Mouse (Mus musculus): ENCODE results near the gene Mark3. TPM values are rescaled to one million over a fixed set of nuclear protein-coding genes. Genes with fewer than 3 reads are reported as not detected.
A peak's percentile ranks its signal among the peaks of the same experiment; 100 is the strongest.

Mark3 gene
- polyA plus RNA-seq, 1 experiment from 2014 or later = 49.2 TPM

DNA sequence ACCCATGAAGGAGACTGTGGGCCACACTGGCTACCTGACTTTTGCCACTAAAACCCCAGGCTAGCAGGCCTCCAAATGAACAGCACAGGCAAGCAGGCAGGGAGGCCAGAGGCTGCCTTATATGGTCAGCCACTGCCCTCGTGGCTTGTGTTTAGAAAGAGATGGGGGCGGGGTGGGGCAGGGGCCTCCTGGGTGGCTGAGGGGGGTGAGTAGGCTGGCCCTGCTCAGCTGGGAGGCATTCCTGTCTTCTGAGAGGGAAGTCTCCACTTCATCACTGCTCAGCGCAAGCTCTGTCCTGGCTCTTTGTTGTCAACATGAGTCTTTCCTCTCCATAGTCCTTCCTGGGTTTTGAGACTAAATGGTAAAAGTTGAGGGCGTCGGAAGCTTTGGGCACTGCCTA is 108.5 kb downstream of the Mark3 start:
- Histone ChIP-seq H3K4me2 (ENCODE audit: low read length) (no peak overlapping the region), H3K36me3 (ENCODE audit: control insufficient read depth, insufficient read depth) (no peaks in the 10 kb centered on the region), H3K27me3 (replicated peaks; ENCODE audit: control insufficient read depth, insufficient read depth, low read length) (no peaks in the 10 kb centered on the region), H3K27ac (ENCODE audit: low read length) (no peak overlapping the region), H3K4me3 (replicated peaks; ENCODE audit: low read length) (no peak overlapping the region), H3K9ac (replicated peaks; ENCODE audit: low read depth, low read length) (no peak overlapping the region), H3K9me3 (ENCODE audit: control insufficient read depth, low read length) (no peaks in the 10 kb centered on the region), H3K4me1 (replicated peaks; ENCODE audit: control insufficient read depth, insufficient read depth, low read length) (peaks cover 20% of the 10 kb centered on the region)
- ATAC-seq = no peak
- 71% methylated on average over 5 of the region's 5 CpGs for WGBS

DNA sequence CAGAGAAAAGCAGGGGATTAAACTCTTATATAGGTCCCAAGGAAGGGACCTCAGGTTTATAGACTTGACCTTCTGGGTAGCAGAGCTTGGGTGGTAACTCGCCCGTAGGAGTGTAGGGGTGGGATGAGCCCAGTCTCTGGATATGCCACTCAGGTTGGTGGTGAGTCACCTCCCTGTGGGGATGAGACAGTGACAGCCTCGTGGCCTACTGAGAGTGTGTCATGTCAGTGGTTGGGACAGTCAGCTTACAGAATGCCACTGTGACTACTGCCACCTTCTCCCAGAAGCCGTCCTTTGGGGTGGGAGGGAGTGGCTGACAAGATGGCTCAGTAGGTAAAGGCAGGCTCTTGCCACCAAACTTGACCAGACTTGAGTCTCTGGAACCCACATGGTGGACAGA is 112.1 kb downstream of the Mark3 start:
- no peaks in the 10 kb centered on the region for H3K36me3 ChIP-seq (ENCODE audit: control insufficient read depth, insufficient read depth)
- 90% methylated on average over 4 of the region's 4 CpGs for WGBS
- no peaks in the 10 kb centered on the region for H3K9me3 ChIP-seq (ENCODE audit: control insufficient read depth, low read length)
- ATAC-seq = no peak
- H3K4me1 ChIP-seq (replicated peaks; ENCODE audit: control insufficient read depth, insufficient read depth, low read length) = peaks cover 14% of the 10 kb centered on the region
- no peak overlapping the region for H3K9ac ChIP-seq (replicated peaks; ENCODE audit: low read depth, low read length)
- H3K27ac ChIP-seq (ENCODE audit: low read length) = no peak overlapping the region
- no peaks in the 10 kb centered on the region for H3K27me3 ChIP-seq (replicated peaks; ENCODE audit: control insufficient read depth, insufficient read depth, low read length)
- H3K4me3 ChIP-seq (replicated peaks; ENCODE audit: low read length) = no peak overlapping the region
- no peak overlapping the region for H3K4me2 ChIP-seq (ENCODE audit: low read length)

DNA sequence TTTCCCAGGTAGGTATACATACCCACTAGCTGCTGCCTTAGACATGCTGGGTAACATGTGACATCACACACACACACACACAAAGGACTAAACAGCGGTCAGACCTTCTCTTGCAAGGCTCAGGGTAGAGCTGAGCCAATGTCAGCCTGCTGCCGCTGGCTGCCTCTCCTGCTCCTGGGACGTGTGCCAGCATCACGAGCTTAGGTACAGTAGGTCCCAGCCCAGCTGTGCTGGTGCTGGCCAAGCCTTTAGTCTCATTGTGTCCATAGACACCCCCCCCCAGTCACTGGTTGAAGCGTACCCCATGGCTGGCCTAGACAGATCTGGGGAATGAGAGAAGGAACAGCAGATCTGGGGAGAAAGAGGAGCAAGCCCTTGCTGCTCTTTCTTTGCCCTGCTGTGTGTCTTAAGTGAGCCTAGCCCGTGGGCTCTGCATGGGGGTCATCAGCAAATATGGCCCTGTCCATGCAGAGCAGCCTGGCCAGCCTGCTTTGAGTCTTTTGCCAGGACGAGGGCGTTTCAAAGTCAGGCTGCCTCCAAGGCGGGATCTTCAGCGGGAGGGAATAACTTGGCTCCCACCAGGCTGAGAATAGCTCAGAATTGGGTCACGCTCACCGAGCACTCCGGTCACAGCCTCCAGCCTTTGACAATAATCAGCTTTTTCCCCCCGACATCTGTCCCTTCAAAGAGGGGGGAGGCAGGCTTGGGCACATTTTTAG is 113.2 kb downstream of the Mark3 start:
- Histone ChIP-seq H3K9me3 (ENCODE audit: control insufficient read depth, low read length) (no peaks in the 10 kb centered on the region), H3K9ac (replicated peaks; ENCODE audit: low read depth, low read length) (peak overlapping the region; percentile 37; the same call in 1 of the 2 replicates), H3K4me1 (replicated peaks; ENCODE audit: control insufficient read depth, insufficient read depth, low read length) (peaks cover 20% of the 10 kb centered on the region), H3K36me3 (ENCODE audit: control insufficient read depth, insufficient read depth) (no peaks in the 10 kb centered on the region), H3K27ac (ENCODE audit: low read length) (peak overlapping the region; percentile 85), H3K4me2 (ENCODE audit: low read length) (no peak overlapping the region), H3K27me3 (replicated peaks; ENCODE audit: control insufficient read depth, insufficient read depth, low read length) (no peaks in the 10 kb centered on the region), H3K4me3 (replicated peaks; ENCODE audit: low read length) (no peak overlapping the region)
- peak; percentile 79 for ATAC-seq
- 8% methylated on average over 14 of the region's 14 CpGs for WGBS

DNA sequence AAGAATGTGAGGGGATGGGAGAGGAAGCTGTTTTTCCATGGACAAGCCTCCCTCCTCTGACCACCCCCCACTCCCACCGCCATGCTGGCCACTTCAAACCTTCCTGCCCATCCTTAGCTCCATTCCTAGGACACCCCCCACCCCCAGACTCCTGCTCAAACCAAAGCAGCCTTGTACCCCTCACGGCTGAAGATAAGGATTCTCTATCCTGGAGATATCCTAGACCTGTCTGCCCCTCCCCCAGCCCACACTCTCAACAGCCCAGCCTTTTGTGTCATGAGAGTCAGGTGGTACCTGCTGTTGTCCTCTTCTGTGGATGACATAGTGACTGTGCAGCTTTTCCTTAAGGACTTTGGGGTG is 113.7 kb downstream of the Mark3 start:
- Histone ChIP-seq H3K27me3 (replicated peaks; ENCODE audit: control insufficient read depth, insufficient read depth, low read length) (no peaks in the 10 kb centered on the region), H3K4me3 (replicated peaks; ENCODE audit: low read length) (no peak overlapping the region), H3K4me2 (ENCODE audit: low read length) (no peak overlapping the region), H3K27ac (ENCODE audit: low read length) (peak overlapping the region; percentile 85), H3K4me1 (replicated peaks; ENCODE audit: control insufficient read depth, insufficient read depth, low read length) (peaks cover 26% of the 10 kb centered on the region), H3K36me3 (ENCODE audit: control insufficient read depth, insufficient read depth) (no peaks in the 10 kb centered on the region), H3K9me3 (ENCODE audit: control insufficient read depth, low read length) (no peaks in the 10 kb centered on the region), H3K9ac (replicated peaks; ENCODE audit: low read depth, low read length) (peak overlapping the region; percentile 37; the same call in 1 of the 2 replicates)
- WGBS = 49% methylated on average over 2 of the region's 2 CpGs
- ATAC-seq = no peak

DNA sequence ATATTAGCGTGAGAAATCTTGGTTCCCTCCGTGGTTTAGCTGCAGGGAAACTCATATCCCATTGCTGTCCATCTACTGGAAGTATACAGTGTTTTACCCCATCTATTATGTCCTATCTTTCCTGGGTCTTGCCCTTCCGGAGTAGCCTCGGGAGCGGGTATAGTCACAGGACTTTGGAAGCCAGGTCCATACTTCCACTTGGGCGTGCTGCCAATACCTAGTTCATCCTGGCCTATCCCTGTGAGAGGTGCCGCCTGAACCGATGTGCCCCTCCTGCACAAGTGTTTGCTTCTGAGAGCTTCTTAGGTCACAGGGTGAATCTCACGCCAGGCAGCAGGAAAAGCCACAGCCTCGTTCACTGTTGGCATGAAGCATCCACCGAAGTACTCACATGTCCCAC is 115.1 kb downstream of the Mark3 start:
- H3K4me1 ChIP-seq (replicated peaks; ENCODE audit: control insufficient read depth, insufficient read depth, low read length) = peaks cover 38% of the 10 kb centered on the region
- H3K27ac ChIP-seq (ENCODE audit: low read length) = no peak overlapping the region
- H3K4me3 ChIP-seq (replicated peaks; ENCODE audit: low read length) = no peak overlapping the region
- H3K9ac ChIP-seq (replicated peaks; ENCODE audit: low read depth, low read length) = no peak overlapping the region
- no peaks in the 10 kb centered on the region for H3K27me3 ChIP-seq (replicated peaks; ENCODE audit: control insufficient read depth, insufficient read depth, low read length)
- no peak for ATAC-seq
- no peaks in the 10 kb centered on the region for H3K36me3 ChIP-seq (ENCODE audit: control insufficient read depth, insufficient read depth)
- no peaks in the 10 kb centered on the region for H3K9me3 ChIP-seq (ENCODE audit: control insufficient read depth, low read length)
- H3K4me2 ChIP-seq (ENCODE audit: low read length) = no peak overlapping the region
- WGBS = 82% methylated on average over 11 of the region's 11 CpGs

DNA sequence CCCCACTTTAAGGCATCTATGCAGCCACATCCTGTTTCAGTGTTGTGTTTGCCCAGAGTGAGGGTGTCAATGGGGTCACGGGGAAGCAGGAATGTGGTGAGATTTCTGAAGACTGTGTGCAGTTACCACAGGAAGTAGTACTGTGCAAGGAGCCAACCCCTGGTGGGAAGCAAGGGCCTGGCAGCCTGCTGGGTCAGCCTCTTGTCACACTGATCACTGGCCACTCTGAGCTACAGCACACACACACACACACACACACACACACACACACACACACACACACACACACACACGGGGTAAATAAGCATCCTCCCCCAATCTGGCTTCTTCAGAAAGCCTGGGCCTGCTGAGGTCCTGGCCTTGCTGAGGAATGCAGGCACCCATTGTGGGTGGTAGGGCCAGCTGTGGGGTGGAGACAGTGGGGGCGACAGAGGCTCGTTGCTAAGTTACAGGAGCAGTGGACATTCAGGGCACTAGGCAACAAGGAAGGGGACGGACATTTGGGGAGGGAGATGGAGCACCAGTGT is 117.1 kb downstream of the Mark3 start:
- no peaks in the 10 kb centered on the region for H3K36me3 ChIP-seq (ENCODE audit: control insufficient read depth, insufficient read depth)
- H3K27me3 ChIP-seq (replicated peaks; ENCODE audit: control insufficient read depth, insufficient read depth, low read length) = no peaks in the 10 kb centered on the region
- peak overlapping the region; percentile 64 for H3K27ac ChIP-seq (ENCODE audit: low read length)
- 13% methylated on average over 5 of the region's 5 CpGs for WGBS
- H3K9ac ChIP-seq (replicated peaks; ENCODE audit: low read depth, low read length) = no peak overlapping the region
- H3K4me2 ChIP-seq (ENCODE audit: low read length) = no peak overlapping the region
- ATAC-seq = no peak
- H3K4me1 ChIP-seq (replicated peaks; ENCODE audit: control insufficient read depth, insufficient read depth, low read length) = peaks cover 54% of the 10 kb centered on the region
- no peaks in the 10 kb centered on the region for H3K9me3 ChIP-seq (ENCODE audit: control insufficient read depth, low read length)
- no peak overlapping the region for H3K4me3 ChIP-seq (replicated peaks; ENCODE audit: low read length)

DNA sequence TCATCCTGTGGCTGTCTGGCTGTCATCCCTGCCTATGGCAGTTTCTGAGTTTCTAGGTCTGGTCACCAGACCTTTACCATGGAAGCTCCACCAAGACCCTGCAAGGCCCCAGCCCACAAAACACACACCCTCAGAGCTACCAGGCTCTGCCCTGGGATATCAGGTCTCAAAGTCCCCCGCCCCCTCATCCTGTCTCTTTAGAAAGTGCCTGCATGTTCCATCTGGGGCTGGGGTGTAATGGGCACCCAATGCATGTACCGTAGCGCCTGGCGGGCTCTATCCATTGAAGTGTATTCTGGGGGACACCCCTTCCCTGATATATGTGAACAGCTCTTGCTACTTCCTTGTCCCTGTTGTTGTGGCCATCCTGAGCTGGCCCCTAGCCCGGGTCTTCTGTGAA is 118.6 kb downstream of the Mark3 start:
- Histone ChIP-seq H3K27ac (ENCODE audit: low read length) (peak overlapping the region; percentile 91), H3K4me3 (replicated peaks; ENCODE audit: low read length) (no peak overlapping the region), H3K36me3 (ENCODE audit: control insufficient read depth, insufficient read depth) (no peaks in the 10 kb centered on the region), H3K4me2 (ENCODE audit: low read length) (no peak overlapping the region), H3K9me3 (ENCODE audit: control insufficient read depth, low read length) (no peaks in the 10 kb centered on the region), H3K4me1 (replicated peaks; ENCODE audit: control insufficient read depth, insufficient read depth, low read length) (peaks cover 44% of the 10 kb centered on the region), H3K27me3 (replicated peaks; ENCODE audit: control insufficient read depth, insufficient read depth, low read length) (no peaks in the 10 kb centered on the region), H3K9ac (replicated peaks; ENCODE audit: low read depth, low read length) (no peak overlapping the region)
- ATAC-seq = no peak
- WGBS = 60% methylated on average over 5 of the region's 5 CpGs

DNA sequence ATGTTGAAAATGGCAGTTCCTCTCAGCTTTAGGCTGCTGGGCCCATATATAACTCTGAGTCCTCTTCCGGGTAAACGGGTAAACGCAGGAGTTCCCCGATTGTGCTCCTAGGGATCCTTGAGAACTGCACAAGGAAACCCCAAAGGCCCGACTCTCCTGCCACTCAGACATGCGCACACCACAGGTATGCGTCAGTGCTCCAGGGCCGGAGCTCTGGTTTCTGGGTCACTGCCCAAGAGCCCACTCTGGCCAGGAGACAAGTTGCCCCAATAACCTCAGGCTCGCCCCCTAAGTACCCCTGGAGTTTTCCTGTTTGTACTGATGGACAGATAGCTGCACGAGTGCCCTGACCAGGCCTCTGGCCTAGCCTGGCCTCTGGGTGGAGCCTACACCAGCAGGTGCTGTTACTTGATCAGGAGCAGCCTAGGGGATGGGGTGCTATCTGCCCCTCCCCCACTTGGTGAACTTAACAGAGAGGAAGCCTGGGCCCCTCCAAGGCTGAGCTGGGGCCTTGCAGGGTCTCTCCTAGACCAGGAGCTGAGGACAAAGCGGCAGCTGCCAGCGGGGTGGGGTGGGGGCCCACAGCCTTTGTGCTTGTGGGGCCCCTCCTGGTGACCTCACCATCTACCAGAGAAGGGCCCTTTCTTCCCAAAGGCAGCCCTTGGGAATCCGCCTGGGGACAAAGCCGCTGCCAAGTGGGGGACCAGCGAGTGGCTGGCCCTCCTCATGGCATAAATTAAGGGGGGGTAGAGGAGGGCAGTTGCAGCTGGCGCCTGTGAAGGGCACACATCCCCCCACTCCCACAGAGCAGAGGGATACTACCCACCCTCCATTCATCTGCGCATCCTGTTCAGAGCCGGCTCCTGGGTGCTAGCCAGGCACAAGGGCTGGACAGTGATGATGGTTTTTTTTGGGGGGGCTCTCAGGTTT is 119.3 kb downstream of the Mark3 start:
- no peaks in the 10 kb centered on the region for H3K9me3 ChIP-seq (ENCODE audit: control insufficient read depth, low read length)
- no peaks in the 10 kb centered on the region for H3K36me3 ChIP-seq (ENCODE audit: control insufficient read depth, insufficient read depth)
- no peak overlapping the region for H3K4me3 ChIP-seq (replicated peaks; ENCODE audit: low read length)
- H3K27ac ChIP-seq (ENCODE audit: low read length) = peak overlapping the region; percentile 91
- peaks cover 40% of the 10 kb centered on the region for H3K4me1 ChIP-seq (replicated peaks; ENCODE audit: control insufficient read depth, insufficient read depth, low read length)
- no peaks in the 10 kb centered on the region for H3K27me3 ChIP-seq (replicated peaks; ENCODE audit: control insufficient read depth, insufficient read depth, low read length)
- 3% methylated on average over 18 of the region's 18 CpGs for WGBS
- peak overlapping the region; percentile 45 for H3K9ac ChIP-seq (replicated peaks; ENCODE audit: low read depth, low read length)
- peak; percentile 86 for ATAC-seq
- H3K4me2 ChIP-seq (ENCODE audit: low read length) = peak overlapping the region; percentile 43

DNA sequence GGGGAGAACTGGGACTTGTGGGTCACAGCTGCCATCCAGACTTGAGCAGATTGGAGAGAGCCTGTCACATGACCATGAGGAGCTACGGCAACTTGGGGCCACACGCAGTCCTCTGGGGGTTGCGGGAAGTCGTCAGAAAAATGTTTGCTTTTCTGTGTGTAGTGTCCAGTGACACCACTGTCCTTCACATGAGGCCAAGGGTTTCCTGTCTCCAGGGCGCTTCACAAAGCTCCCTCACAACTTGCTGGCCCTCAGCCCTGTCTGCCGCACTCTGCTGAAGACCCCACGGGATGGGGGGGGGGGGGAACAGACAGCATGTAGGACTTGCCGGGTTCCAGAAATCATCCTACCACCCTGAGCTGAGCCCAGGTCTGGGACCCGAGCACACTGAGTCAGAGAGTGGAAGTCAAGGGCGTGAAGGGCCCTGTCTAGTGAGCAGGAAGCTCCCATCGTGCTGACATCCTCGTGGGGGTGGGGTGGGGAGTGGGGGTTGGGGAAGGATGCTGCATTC is 120.0 kb downstream of the Mark3 start:
- H3K27ac ChIP-seq (ENCODE audit: low read length) = peak overlapping the region; percentile 91
- no peaks in the 10 kb centered on the region for H3K36me3 ChIP-seq (ENCODE audit: control insufficient read depth, insufficient read depth)
- no peak overlapping the region for H3K4me3 ChIP-seq (replicated peaks; ENCODE audit: low read length)
- no peaks in the 10 kb centered on the region for H3K27me3 ChIP-seq (replicated peaks; ENCODE audit: control insufficient read depth, insufficient read depth, low read length)
- 2% methylated on average over 12 of the region's 12 CpGs for WGBS
- H3K9ac ChIP-seq (replicated peaks; ENCODE audit: low read depth, low read length) = peak overlapping the region; percentile 45
- ATAC-seq = peak; percentile 19
- peaks cover 40% of the 10 kb centered on the region for H3K4me1 ChIP-seq (replicated peaks; ENCODE audit: control insufficient read depth, insufficient read depth, low read length)
- H3K4me2 ChIP-seq (ENCODE audit: low read length) = peak overlapping the region; percentile 43
- H3K9me3 ChIP-seq (ENCODE audit: control insufficient read depth, low read length) = no peaks in the 10 kb centered on the region

Measured in forebrain, embryonic 16.5 days (tissue).